Mouse (Mus musculus) neural tube, embryonic 15.5 days (tissue): Measurements from ENCODE around the gene Abhd18. TPM values are rescaled to one million over a fixed set of nuclear protein-coding genes. Genes with fewer than 3 reads are reported as not detected.
"Not testable (repeated sequence)": the region's sequence is repeated elsewhere in the genome, so short reads cannot be mapped to it uniquely, and the experiment has no call there.

Source experiments
- ATAC-seq: fragments of 200-750 bp; cut with Nextera tagmentation; 2 replicates; pipeline ENCODE4 v1.8.0; 2017; ENCODE audit warnings: mild to moderate bottlenecking, moderate TSS enrichment, moderate library complexity; ENCODE audit not compliant: low FRiP score
- H3K27ac ChIP-seq: fragments of 300-500 bp; sonication (generic); replicated peaks from 2 replicates; pipeline ENCODE4 v1.5.1; 2015; ENCODE audit warnings: mild to moderate bottlenecking, inconsistent platforms
- H3K27me3 ChIP-seq: fragments of 300-500 bp; sonication (generic); replicated peaks from 2 replicates; pipeline ENCODE4 v1.6.1; 2015; ENCODE audit warnings: inconsistent platforms
- H3K36me3 ChIP-seq: fragments of 300-500 bp; sonication (generic); 2 replicates; pipeline ENCODE4 v1.6.1; 2015; ENCODE audit warnings: inconsistent platforms
- H3K4me1 ChIP-seq: fragments of 300-500 bp; sonication (generic); 2 replicates; pipeline ENCODE4 v1.6.1; 2015; ENCODE audit warnings: inconsistent platforms
- H3K4me2 ChIP-seq: fragments of 300-500 bp; sonication (generic); 2 replicates; pipeline ENCODE4 v1.6.1; 2015; ENCODE audit warnings: inconsistent platforms, mild to moderate bottlenecking, moderate library complexity
- H3K4me3 ChIP-seq: fragments of 300-500 bp; sonication (generic); replicated peaks from 2 replicates; pipeline ENCODE4 v1.5.1; 2015; ENCODE audit warnings: mild to moderate bottlenecking, inconsistent platforms
- H3K9ac ChIP-seq: fragments of 300-500 bp; sonication (generic); replicated peaks from 2 replicates; pipeline ENCODE4 v1.6.1; 2015; ENCODE audit warnings: mild to moderate bottlenecking, inconsistent platforms
- H3K9me3 ChIP-seq: fragments of 300-500 bp; sonication (generic); replicated peaks from 2 replicates; pipeline ENCODE4 v1.6.1; 2016; ENCODE audit warnings: inconsistent platforms
- WGBS: fragments of 180-500 bp; shearing (Covaris S2); methylation state at CpG from one replicate; pipeline ENCODE4 v1.1.7; 2015; ENCODE audit warnings: mixed read lengths; 5-methylcytosine and 5-hydroxymethylcytosine counted together
- polyA plus RNA-seq: library from polyadenylated mRNA; unstranded; fragments of >200 nt; fragmentation: Nextera tagmentation; extraction: Ambion mirVana; gene quantifications from 2 replicates; pipeline ENCODE4 v1.2.1, GENCODE M21; 2015

The Abhd18 gene
- polyA plus RNA-seq = 17.2 and 19.2 TPM in 2 replicates

DNA sequence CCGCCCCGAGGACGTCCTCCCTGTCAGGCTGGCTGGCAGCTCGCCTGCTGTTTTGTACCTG is at the start of gene Abhd18:
Gene Abhd18 (plus strand): TSS at position 14 of the 61 bp plus-strand sequence.
- H3K4me2 ChIP-seq = peak within 1 kb of the TSS; percentile 68
- WGBS = 0% methylated on average over 1 of the region's 4 CpGs

GRCm38 (mm10) chr3:40798054-40798453 is 48.7 kb upstream of the Abhd18 start:
- H3K4me1 ChIP-seq = peaks cover 11% of the 10 kb centered on the region
- no peaks in the 10 kb centered on the region for H3K9me3 ChIP-seq
- no peaks in the 10 kb centered on the region for H3K27me3 ChIP-seq
- H3K36me3 ChIP-seq = 0 out of 2 replicates have a peak, but pooled peaks cover 2% of the 10 kb centered on the region
- no peak for ATAC-seq
- H3K9ac ChIP-seq = no peak overlapping the region
- no peak overlapping the region for H3K27ac ChIP-seq
- no peak overlapping the region for H3K4me3 ChIP-seq
- H3K4me2 ChIP-seq = no peak overlapping the region
- 86% methylated on average over 1 of the region's 1 CpGs for WGBS

More for the DNA sequence above, at the start of gene Abhd18:
- H3K9ac ChIP-seq = peak within 1 kb of the TSS; percentile 55
- H3K27ac ChIP-seq = peak within 1 kb of the TSS; percentile 83
- H3K4me1 ChIP-seq, ATAC-seq, H3K27me3 ChIP-seq, H3K9me3 ChIP-seq, H3K36me3 ChIP-seq: not testable (repeated sequence)
- H3K4me3 ChIP-seq = peak within 1 kb of the TSS; percentile 52

DNA sequence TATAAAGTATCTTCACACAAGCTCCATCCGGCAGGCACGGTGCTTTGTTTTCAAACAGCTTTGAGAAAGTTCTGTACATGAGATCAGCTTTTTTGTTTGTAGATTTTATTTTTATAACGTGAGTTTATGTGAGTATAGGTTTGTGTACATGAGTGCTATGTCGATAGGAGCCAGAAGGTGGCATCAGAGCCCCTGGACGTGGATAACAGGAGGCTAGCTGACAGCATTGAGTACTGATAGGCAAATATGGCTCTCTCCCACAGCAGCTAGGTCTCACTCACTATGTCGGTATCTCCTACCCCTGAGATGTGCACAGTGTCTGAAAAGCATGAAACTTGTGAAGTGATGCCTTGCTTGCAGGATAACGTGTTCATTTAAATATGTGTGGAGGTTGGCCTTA is 48.3 kb upstream of the Abhd18 start:
- Histone ChIP-seq H3K4me2 (no peak overlapping the region), H3K4me1 (peaks cover 11% of the 10 kb centered on the region), H3K9ac (no peak overlapping the region), H3K9me3 (no peaks in the 10 kb centered on the region), H3K27me3 (no peaks in the 10 kb centered on the region), H3K4me3 (no peak overlapping the region), H3K36me3 (no peaks in the 10 kb centered on the region), H3K27ac (no peak overlapping the region)
- ATAC-seq = no peak
- WGBS = 38% methylated on average over 7 of the region's 7 CpGs

GRCm38 (mm10) chr3:40799530-40800372 is 47.0 kb upstream of the Abhd18 start, which contains the start of gene Plk4:
TSS of gene Plk4 (plus strand) at chr3:40800019.
- Histone ChIP-seq H3K4me3 (peak within 1 kb of the TSS; percentile 90), H3K4me1 (peaks cover 11% of the 10 kb centered on the region), H3K9ac (peak within 1 kb of the TSS; percentile 70), H3K27me3 (no peaks in the 10 kb centered on the region), H3K9me3 (no peaks in the 10 kb centered on the region), H3K27ac (peak within 1 kb of the TSS; percentile 60), H3K4me2 (peak within 1 kb of the TSS; percentile 99), H3K36me3 (no peaks in the 10 kb centered on the region)
- peak; percentile 97 for ATAC-seq
- WGBS = 2% methylated on average over 66 of the region's 66 CpGs

- Histone ChIP-seq H3K4me1 (peaks cover 11% of the 10 kb centered on the region), H3K9me3 (no peaks in the 10 kb centered on the region), H3K9ac (peak overlapping the region; percentile 70), H3K4me3 (peak overlapping the region; percentile 90), H3K27me3 (no peaks in the 10 kb centered on the region), H3K27ac (peak overlapping the region; percentile 60), H3K36me3 (peaks cover 6% of the 10 kb centered on the region; the same call in 1 of the 2 replicates), H3K4me2 (peak overlapping the region; percentile 99)
- ATAC-seq = peak; percentile 83
- 0% methylated on average over 28 of the region's 37 CpGs for whole genome bisulfite sequencing
Measured at GRCm38 (mm10) chr3:40800373-40800823, 46.4 kb upstream of the Abhd18 start.

GRCm38 (mm10) chr3:40806871-40807270 is 39.9 kb upstream of the Abhd18 start:
- H3K27me3 ChIP-seq = no peaks in the 10 kb centered on the region
- no peak overlapping the region for H3K4me3 ChIP-seq
- H3K4me1 ChIP-seq = no peaks in the 10 kb centered on the region
- WGBS = 72% methylated on average over 2 of the region's 2 CpGs
- H3K9me3 ChIP-seq = no peaks in the 10 kb centered on the region
- H3K4me2 ChIP-seq = no peak overlapping the region
- H3K27ac ChIP-seq = no peak overlapping the region
- H3K9ac ChIP-seq = no peak overlapping the region
- ATAC-seq = no peak
- peaks cover 27% of the 10 kb centered on the region for H3K36me3 ChIP-seq

DNA sequence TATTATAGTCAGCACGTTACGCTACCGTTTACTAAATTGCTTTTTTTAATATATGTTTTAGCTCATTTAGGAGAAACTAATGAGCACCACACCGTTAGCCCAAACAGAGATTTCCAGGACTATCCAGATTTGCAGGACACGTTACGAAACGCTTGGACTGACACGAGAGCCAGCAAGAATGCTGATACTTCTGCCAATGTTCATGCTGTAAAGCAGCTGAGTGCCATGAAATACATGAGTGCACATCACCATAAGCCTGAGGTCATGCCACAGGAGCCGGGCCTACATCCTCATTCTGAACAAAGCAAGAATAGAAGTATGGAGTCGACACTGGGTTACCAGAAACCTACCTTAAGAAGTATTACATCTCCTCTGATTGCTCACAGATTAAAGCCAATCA is 38.1 kb upstream of the Abhd18 start:
- WGBS = 90% methylated on average over 10 of the region's 10 CpGs
- ATAC-seq = no peak

DNA sequence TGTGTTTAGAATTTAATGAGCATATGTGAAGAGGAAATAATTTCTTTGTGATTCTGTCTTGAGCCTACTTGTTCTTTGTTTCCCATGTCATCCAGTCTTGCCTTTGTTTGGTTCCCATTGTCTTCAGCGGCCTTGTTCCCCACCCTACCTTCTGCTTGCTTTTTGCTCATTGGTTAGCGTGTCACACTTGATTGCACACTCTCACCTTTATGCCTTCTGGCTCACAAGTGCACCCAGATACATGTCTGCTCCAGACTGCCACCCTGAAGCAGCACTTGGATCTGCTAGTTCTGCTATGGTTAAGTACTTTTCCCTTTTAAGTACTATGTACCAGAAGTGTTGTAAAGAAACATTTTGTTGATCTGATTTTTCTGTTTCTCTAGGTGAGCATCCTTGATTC is 36.9 kb upstream of the Abhd18 start:
- H3K9ac ChIP-seq = no peak overlapping the region
- no peak overlapping the region for H3K27ac ChIP-seq
- no peak for ATAC-seq
- peaks cover 40% of the 10 kb centered on the region for H3K36me3 ChIP-seq
- H3K4me3 ChIP-seq = no peak overlapping the region
- no peaks in the 10 kb centered on the region for H3K9me3 ChIP-seq
- H3K27me3 ChIP-seq = no peaks in the 10 kb centered on the region
- H3K4me2 ChIP-seq = no peak overlapping the region
- 54% methylated on average over 2 of the region's 2 CpGs for WGBS
- no peaks in the 10 kb centered on the region for H3K4me1 ChIP-seq

More for the DNA sequence above, 38.1 kb upstream of the Abhd18 start:
- Histone ChIP-seq H3K27ac (no peak overlapping the region), H3K4me2 (no peak overlapping the region), H3K9me3 (no peaks in the 10 kb centered on the region), H3K27me3 (no peaks in the 10 kb centered on the region), H3K4me3 (no peak overlapping the region), H3K36me3 (peaks cover 38% of the 10 kb centered on the region), H3K9ac (no peak overlapping the region), H3K4me1 (no peaks in the 10 kb centered on the region)

- Histone ChIP-seq H3K36me3 (peaks cover 40% of the 10 kb centered on the region), H3K9me3 (no peaks in the 10 kb centered on the region)
- 95% methylated on average over 2 of the region's 2 CpGs for WGBS
Measured at GRCm38 (mm10) chr3:40813275-40813674, 33.5 kb upstream of the Abhd18 start.

DNA sequence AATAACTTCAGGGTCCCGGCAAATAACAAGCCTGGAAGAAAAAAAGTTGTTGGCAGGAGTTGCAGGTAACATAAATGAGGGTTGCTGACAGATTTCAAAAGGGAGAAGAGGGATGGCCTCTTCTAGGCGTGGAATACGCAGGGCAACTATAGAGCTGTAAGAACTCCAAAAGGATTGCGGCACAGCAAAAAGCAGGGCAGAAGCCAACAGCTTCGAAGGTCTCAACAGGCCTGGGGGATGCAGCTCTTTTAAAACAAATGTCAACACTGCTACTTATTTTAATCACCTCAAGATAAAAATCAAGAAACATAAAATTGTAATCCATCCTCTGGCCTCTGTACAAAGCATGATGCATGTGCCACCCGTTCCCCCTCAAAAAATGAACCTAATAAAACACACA is 1.2 kb upstream of the Abhd18 start:
- Histone ChIP-seq H3K4me2 (peak overlapping the region; percentile 58), H3K4me3 (peak overlapping the region; percentile 52)
- not testable (repeated sequence) for H3K27ac ChIP-seq, H3K9ac ChIP-seq, ATAC-seq, H3K9me3 ChIP-seq, H3K27me3 ChIP-seq, H3K4me1 ChIP-seq, H3K36me3 ChIP-seq
- WGBS = 80% methylated on average over 5 of the region's 6 CpGs

More at GRCm38 (mm10) chr3:40813275-40813674, 33.5 kb upstream of the Abhd18 start:
- H3K4me2 ChIP-seq = no peak overlapping the region
- H3K27ac ChIP-seq = no peak overlapping the region
- no peaks in the 10 kb centered on the region for H3K27me3 ChIP-seq
- no peak for ATAC-seq
- no peak overlapping the region for H3K4me3 ChIP-seq
- no peaks in the 10 kb centered on the region for H3K4me1 ChIP-seq
- H3K9ac ChIP-seq = no peak overlapping the region

DNA sequence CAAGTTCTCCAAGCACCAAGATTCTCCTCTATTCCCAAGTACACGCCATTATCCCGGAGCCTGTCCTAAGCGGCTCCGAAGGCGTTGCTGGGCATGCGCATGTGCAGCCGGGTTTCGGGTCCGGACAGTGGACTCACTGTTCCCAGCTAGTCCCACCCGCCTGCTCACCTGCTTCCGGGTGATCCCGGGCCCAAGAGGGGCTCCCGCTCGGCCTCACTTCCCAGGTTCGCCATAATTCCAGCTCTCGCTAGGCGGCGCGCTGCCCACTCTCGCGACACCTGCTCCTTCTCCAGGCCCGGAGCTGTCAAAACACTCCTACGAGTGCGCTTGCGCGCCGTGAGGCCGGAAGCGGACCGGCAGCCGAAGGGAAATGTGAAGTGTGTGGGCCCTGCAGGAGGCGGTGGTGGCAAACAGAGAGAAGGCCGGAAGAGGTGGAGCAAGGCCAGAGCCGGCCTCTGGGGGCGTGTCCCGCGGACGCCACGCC is 255 bp upstream of the Abhd18 start, which contains the start of gene Mfsd8:
Gene Mfsd8 (minus strand): TSS at position 414 of the 484 bp plus-strand sequence.
- 2% methylated on average over 39 of the region's 39 CpGs for WGBS

GRCm38 (mm10) chr3:40847018-40847417 is 248 bp downstream of the Abhd18 start:
- not testable (repeated sequence) for H3K27me3 ChIP-seq, ATAC-seq, H3K9me3 ChIP-seq, H3K36me3 ChIP-seq, H3K4me1 ChIP-seq
- H3K9ac ChIP-seq = peak overlapping the region; percentile 55
- WGBS = under 1% methylated on average over 19 of the region's 21 CpGs
- peak overlapping the region; percentile 52 for H3K4me3 ChIP-seq
- peak overlapping the region; percentile 68 for H3K4me2 ChIP-seq
- H3K27ac ChIP-seq = peak overlapping the region; percentile 77

More for the DNA sequence above, 255 bp upstream of the Abhd18 start, which contains the start of gene Mfsd8:
- Histone ChIP-seq H3K27ac (peak within 1 kb of the TSS; percentile 83), H3K4me3 (peak within 1 kb of the TSS; percentile 52), H3K4me2 (peak within 1 kb of the TSS; percentile 68), H3K9ac (peak within 1 kb of the TSS; percentile 55)
- not testable (repeated sequence) for H3K36me3 ChIP-seq, H3K27me3 ChIP-seq, H3K4me1 ChIP-seq, H3K9me3 ChIP-seq
- peak; percentile 99 for ATAC-seq
